Mouse (Mus musculus) mouse trophoblast stem cell (cell line): ENCODE measurements around the gene Gm3012.
"Not testable (repeated sequence)": the region's sequence is repeated elsewhere in the genome, so short reads cannot be mapped to it uniquely, and the experiment has no call there.

ENCODE experiments used
- in situ Hi-C, 2 experiments: fragments of 300-500 bp; cut with MseI, MboI; formaldehyde crosslinking; loops; 2 replicates in 1 of 2; 3 replicates in 1 of 2; pipeline ENCODE4 v1.15.1; 2025

Gene Gm3012

GRCm38 (mm10) chr14:3634212-3634611 lies at the start of gene Gm3012:
Gene Gm3012 (plus strand): TSS chr14:3634512.
- in situ Hi-C loops, result not testable (repeated sequence)

- in situ Hi-C loops, result not testable (repeated sequence)
Measured at GRCm38 (mm10) chr14:3651730-3652129, 17.4 kb downstream of the Gm3012 start, which contains the start of gene Gm3020. Gene Gm3020 (plus strand): TSS chr14:3652030.

DNA sequence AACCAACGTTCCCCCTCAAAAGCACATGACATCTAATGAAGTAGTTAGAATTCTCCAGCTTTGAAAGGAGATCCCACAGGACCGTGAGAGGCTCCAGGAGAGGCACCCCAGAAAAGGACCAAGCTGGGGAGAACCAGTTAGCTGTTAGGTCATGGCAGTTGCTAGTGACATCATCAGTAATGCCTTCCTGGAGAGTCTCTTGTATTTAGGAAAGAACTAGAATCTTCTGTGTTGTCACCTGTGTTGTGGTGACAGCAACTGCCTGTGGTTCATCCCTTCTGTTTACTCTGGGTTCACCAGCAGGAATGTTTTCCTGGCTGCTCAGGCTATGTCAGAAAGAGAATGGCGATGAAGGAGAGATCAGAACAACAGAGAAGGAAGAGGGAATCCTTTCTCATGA lies 54.2 kb downstream of the Gm3012 start, which contains the start of gene Gm3043:
TSS of gene Gm3043 (plus strand) at position 301 of the 400 bp plus-strand sequence.
- in situ Hi-C loops, result not testable (repeated sequence)
